Mouse (Mus musculus): ENCODE measurements at regions not wholly inside any gene's neighbourhood (a gene's known extent, or its start where the extent isn't known, plus 50 kb on each side); places are given as distances from the start of the nearest gene placed in this dataset.

DNA sequence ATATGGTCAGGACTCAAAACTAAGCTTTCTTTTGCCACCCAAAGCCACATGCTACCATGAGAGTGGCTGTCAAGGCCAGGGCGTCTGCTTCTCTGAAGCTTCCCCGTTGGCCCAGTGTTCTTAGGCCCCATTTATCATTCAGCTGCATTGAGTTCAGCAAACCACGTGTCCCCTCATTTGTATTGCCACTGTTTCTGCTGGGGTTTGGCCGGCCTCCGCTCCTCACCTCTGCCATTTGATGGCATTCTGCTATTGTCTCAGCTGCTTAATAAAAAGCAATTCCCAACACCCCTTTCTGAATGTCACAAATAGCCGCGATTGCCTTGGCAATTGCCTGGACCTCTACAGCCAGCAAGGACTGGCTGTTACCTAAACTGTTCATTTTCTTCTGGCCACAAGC, 108.4 kb upstream of the Tdrd3 start:
- TF ChIP-seq CTCF (conservative IDR thresholded peaks at IDR 0.05; ENCODE audit: low read length) (no peak), NANOG (IDR thresholded peaks at IDR 0.05; ENCODE audit: borderline replicate concordance, low read length) (no peak), POU5F1 (IDR thresholded peaks at IDR 0.05; ENCODE audit: borderline replicate concordance, low read length) (no peak)

Data from E14TG2a.4 (cell line).